Mouse (Mus musculus) G1E (cell line): ENCODE data around the gene Bcl2l2.

Experiments used
- CTCF ChIP-seq: IDR thresholded peaks from 2 replicates; pipeline ENCODE4 v1.5.1; 2012; ENCODE audit warnings: low read depth, low read length, inconsistent platforms, mixed read lengths
- GATA1 ChIP-seq: IDR thresholded peaks from 2 replicates; pipeline ENCODE4 v1.6.1; 2012; ENCODE audit warnings: borderline replicate concordance, low read length, inconsistent platforms, mixed read lengths
- POLR2AphosphoS5 ChIP-seq: IDR thresholded peaks from 2 replicates; pipeline ENCODE4 v1.6.1; 2012; ENCODE audit warnings: low read depth, low read length, inconsistent platforms; ENCODE audit not compliant: insufficient replicate concordance

GRCm38 (mm10) chr14:54929801-54930200 is 46.6 kb downstream of the Bcl2l2 start:
- TF ChIP-seq CTCF = no peak
- no peak for TF ChIP-seq GATA1
- TF ChIP-seq POLR2AphosphoS5 = no peak
